Comparison of ENCODE assay signal across 22 mouse cellular contexts in the genomic region with DNA sequence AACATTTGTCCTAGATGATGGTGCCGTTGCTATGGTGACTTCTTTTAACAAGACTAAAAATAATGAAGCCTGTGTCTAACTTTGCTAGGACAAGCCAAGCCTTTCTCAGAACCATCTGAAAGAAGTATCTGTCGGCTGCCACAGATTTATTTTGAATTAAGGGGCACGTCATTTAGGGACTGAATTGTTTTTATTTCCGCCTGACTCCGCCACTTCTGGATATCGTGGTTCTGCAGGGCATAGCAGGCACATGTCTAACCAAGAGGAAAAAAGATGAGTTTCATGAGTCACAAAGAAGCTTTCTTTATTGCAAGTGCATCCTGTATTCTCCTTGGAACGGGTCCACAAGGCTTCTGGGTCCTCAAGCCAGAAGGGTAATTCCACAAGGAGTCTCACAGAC. TPM values are rescaled to one million over a fixed set of nuclear protein-coding genes. Genes with fewer than 3 reads are reported as not detected.
DNase-seq lines count a peak whose midpoint lies in the region; ATAC-seq lines count a peak whose summit lies in the region.
"Had no signal": no experiment of that assay in that cellular context is flagged by ENCODE, and none has a peak within 500 bp of the region (broad histone marks: within the 10 kb centered on the region; RNA-seq: fewer than 3 reads in every experiment).

No protein-coding gene starts in this region.

- no peaks in the 10 kb centered on the region for H3K9me3 ChIP-seq in midbrain, embryonic 14.5 days (ENCODE audit: control insufficient read depth, low read length)
- H3K9me3 ChIP-seq in midbrain, embryonic 15.5 days = no peaks in the 10 kb centered on the region
- H3K9me3 ChIP-seq: forebrain, embryonic 10.5 days; heart, embryonic 10.5 days; hindbrain, embryonic 15.5 days; liver, embryonic 12.5 days; midbrain, embryonic 12.5 days had no signal

- H3K27me3 ChIP-seq in midbrain, embryonic 14.5 days (ENCODE audit: control insufficient read depth, insufficient read depth, low read length) = no peaks in the 10 kb centered on the region
- H3K27me3 ChIP-seq in midbrain, embryonic 15.5 days (replicated peaks) = no peaks in the 10 kb centered on the region
- H3K27me3 ChIP-seq: hindbrain, embryonic 15.5 days; midbrain, embryonic 12.5 days had no signal

- no peak overlapping the region for H3K27ac ChIP-seq in midbrain, embryonic 14.5 days (replicated peaks; ENCODE audit: low read depth, low read length)
- no peak overlapping the region for H3K27ac ChIP-seq in midbrain, embryonic 15.5 days
- H3K27ac ChIP-seq: forebrain, embryonic 10.5 days; gastrocnemius, adult 2 months; heart, embryonic 10.5 days; hindbrain, embryonic 15.5 days; liver, embryonic 12.5 days; midbrain, embryonic 12.5 days had no signal

- ATAC-seq in midbrain, embryonic 14.5 days (ENCODE audit: low FRiP score, low TSS enrichment) = no peak
- no peak for ATAC-seq in midbrain, embryonic 15.5 days (replicated peaks)
- ATAC-seq: liver, embryonic 12.5 days had no signal

- no peak overlapping the region for H3K4me2 ChIP-seq in midbrain, embryonic 14.5 days (ENCODE audit: low read length)
- H3K4me2 ChIP-seq in midbrain, embryonic 15.5 days = no peak overlapping the region
- H3K4me2 ChIP-seq: hindbrain, embryonic 15.5 days; liver, embryonic 12.5 days; midbrain, embryonic 12.5 days had no signal

- no peak overlapping the region for H3K9ac ChIP-seq in midbrain, embryonic 14.5 days (replicated peaks; ENCODE audit: low read length)
- no peak overlapping the region for H3K9ac ChIP-seq in midbrain, embryonic 15.5 days
- H3K9ac ChIP-seq: hindbrain, embryonic 15.5 days; liver, embryonic 12.5 days; midbrain, embryonic 12.5 days had no signal

- no peaks in the 10 kb centered on the region for H3K4me1 ChIP-seq in midbrain, embryonic 14.5 days (ENCODE audit: control insufficient read depth, insufficient read depth, low read length)
- H3K4me1 ChIP-seq in midbrain, embryonic 15.5 days = no peaks in the 10 kb centered on the region
- H3K4me1 ChIP-seq: forebrain, embryonic 10.5 days; heart, embryonic 10.5 days; midbrain, embryonic 12.5 days had no signal

- 69% methylated on average over 7 of the region's 7 CpGs for WGBS in midbrain, embryonic 14.5 days
- WGBS in midbrain, embryonic 15.5 days = 66% methylated on average over 7 of the region's 7 CpGs

- H3K4me3 ChIP-seq in midbrain, embryonic 14.5 days (replicated peaks; ENCODE audit: low read depth, low read length) = no peak overlapping the region
- H3K4me3 ChIP-seq in midbrain, embryonic 15.5 days = no peak overlapping the region
- H3K4me3 ChIP-seq: forebrain, embryonic 10.5 days; gastrocnemius, adult 2 months; heart, embryonic 10.5 days; hindbrain, embryonic 15.5 days; liver, embryonic 12.5 days; midbrain, embryonic 12.5 days had no signal

- peak; percentile 20 for DNase-seq in heart, postnatal 4 days
- no peak for DNase-seq in heart, adult 8-10 months (ENCODE audit: low spot score)
- DNase-seq in midbrain, embryonic 14.5 days = peak; percentile 3
- peak; percentile 12 for DNase-seq in brain, embryonic 18.5 days (ENCODE audit: low read depth, low spot score)
- peak; percentile 14 for DNase-seq in right cerebral cortex, postnatal 25 days
- no peak for DNase-seq in retina, embryonic 14.5 days (ENCODE audit: low spot score)
- DNase-seq: adrenal gland, postnatal 14 days; cerebellum, adult 11 months; gastrocnemius, adult 2 months; lung, postnatal 14 days; thymus, postnatal 25 days had no signal

- no peaks in the 10 kb centered on the region for H3K36me3 ChIP-seq in midbrain, embryonic 14.5 days (ENCODE audit: control insufficient read depth, insufficient read depth, low read length)
- H3K36me3 ChIP-seq in midbrain, embryonic 15.5 days (replicated peaks) = no peaks in the 10 kb centered on the region
- H3K36me3 ChIP-seq: forebrain, embryonic 10.5 days; heart, embryonic 10.5 days; hindbrain, embryonic 15.5 days; liver, embryonic 12.5 days; midbrain, embryonic 12.5 days had no signal

RNA-seq across cellular contexts. Expression of a gene that starts 7.8 kb away (rescaled TPM):
- not detected for total RNA-seq in heart, postnatal 4 days (2021)
- total RNA-seq in heart, adult 8-10 months (2022) = not detected
- polyA plus RNA-seq in midbrain, embryonic 14.5 days (2014; fragmentation: Nextera tagmentation; extraction: Ambion mirVana) = not detected in 2 replicates
- not detected in 2 replicates for polyA plus RNA-seq in midbrain, embryonic 15.5 days (2015; fragmentation: Nextera tagmentation; extraction: Ambion mirVana)
- total RNA-seq: adrenal gland, postnatal 14 days; gastrocnemius, adult 2 months; layer of hippocampus, postnatal 10 days had no signal
- polyA plus RNA-seq: embryonic facial prominence, embryonic 11.5 days; forebrain, embryonic 10.5 days; heart, embryonic 10.5 days; hindbrain, embryonic 15.5 days; kidney, embryonic 14.5 days; liver, embryonic 12.5 days; neural tube, embryonic 14.5 days; stomach, embryonic 14.5 days had no signal

Comparison
In these comparisons a context has a peak if more than half of its experiments do, and no peak if none do; other contexts are left out.
1. DNase-seq: peak in heart, postnatal 4 days (single experiment), midbrain, embryonic 14.5 days (single experiment), brain, embryonic 18.5 days (single experiment) and right cerebral cortex, postnatal 25 days (single experiment); none in heart, adult 8-10 months (single experiment) and retina, embryonic 14.5 days (single experiment).